Mouse (Mus musculus): ENCODE data around the gene Cyp2u1. TPM values are rescaled to one million over a fixed set of nuclear protein-coding genes. Genes with fewer than 3 reads are reported as not detected.

The Cyp2u1 gene
- total RNA-seq, 2 experiments from 2014 or later = 13.5 to 28.2 TPM

- no peak for DNase-seq (ENCODE audit: low spot score in 2 of 2)
Observed at GRCm38 (mm10) chr3:131259392-131259965, 43.5 kb downstream of the Cyp2u1 start.

DNA sequence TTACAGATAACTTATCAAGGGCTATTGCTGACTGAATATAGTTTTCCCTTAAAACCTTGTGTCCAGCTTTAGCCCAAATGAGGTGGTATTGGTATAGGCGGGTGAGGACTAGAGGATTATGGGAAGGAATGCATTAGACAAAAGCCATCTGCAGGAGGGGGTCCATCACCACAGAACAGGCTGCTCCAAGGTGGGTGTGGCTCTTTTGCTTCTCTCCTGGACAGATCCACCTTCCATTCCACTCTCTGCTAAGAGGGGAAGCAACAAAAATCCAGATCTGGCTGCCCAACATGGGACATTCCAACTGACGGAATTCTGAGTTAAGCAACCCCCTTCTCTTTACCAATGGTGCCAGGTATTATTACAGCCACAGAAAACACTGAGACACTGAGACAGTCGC lies 44.1 kb downstream of the Cyp2u1 start:
- no peak for DNase-seq (ENCODE audit: low spot score in 2 of 2)

DNA sequence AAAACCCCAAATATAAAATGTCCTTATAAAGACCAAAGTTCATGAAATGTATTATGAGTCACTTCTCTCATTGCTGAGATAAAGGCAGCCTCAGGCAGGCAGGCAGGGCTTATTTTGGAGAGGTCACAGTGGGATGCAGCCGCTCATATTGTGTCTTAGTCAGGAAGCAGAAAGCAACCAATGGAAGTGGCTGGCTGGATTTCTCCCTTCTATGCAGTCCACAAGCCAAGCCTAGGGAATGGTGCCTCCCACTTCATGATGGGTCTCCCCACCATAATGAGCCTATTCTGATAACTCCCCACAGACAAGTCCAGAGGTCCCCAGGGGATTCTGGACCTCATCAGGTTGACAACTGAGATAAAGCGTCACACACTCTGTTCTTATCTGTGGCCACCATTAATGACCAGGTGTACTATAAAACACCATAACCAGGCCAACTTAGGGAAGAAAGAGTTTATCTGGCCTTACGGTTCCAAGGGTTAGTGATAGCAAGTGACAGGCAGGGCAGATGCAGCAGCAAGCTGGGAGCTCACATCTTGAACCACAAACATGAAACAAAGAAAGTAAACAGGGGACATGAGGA lies 47.5 kb downstream of the Cyp2u1 start:
- DNase-seq (ENCODE audit: low spot score in 2 of 2) = no peak

- DNase-seq (ENCODE audit: low spot score in 2 of 2) = no peak
Observed at GRCm38 (mm10) chr3:131254991-131255390, 48.0 kb downstream of the Cyp2u1 start.

DNA sequence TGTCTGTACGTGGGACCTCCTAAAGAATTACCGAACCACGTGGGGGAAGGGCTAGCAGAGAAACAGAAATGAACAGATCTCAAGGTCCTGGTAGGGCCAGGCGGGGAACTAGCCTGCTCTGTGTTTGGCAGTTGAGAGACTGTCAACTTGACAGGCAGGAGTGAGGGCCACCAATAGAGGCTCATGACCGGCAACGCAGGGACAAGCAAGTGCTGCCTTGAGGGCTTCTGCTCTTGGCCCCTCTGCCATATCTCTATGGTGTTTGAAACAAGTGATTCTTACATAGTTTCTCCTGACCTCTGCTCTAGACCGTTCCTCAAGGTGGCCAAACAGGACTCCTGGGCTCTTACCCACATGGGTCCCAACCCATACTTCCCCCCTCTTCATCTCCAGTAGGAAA lies 51.4 kb downstream of the Cyp2u1 start:
- DNase-seq (ENCODE audit: low spot score in 2 of 2) = no peak

- DNase-seq (ENCODE audit: low spot score in 2 of 2) = no peak
Observed at GRCm38 (mm10) chr3:131250978-131251377, 52.0 kb downstream of the Cyp2u1 start.

DNA sequence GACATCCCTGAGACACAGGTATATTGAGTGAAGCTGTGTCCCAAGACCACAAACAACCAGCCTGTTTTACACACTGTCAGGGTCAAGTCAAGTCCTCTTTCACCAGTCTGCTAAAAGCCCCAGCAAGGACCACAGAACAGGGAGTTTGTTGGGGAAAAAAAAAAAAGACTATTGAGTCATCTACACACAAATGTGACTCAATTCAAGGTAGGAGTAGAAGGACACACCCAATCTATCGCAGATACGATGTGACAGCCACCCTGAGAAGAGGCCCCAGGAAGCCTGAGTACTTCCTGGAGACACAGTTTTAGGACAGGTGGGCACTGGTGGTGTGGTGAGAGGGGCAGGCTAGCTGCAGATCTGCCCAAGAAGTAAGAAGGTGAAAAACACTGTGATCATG lies 52.7 kb downstream of the Cyp2u1 start:
- DNase-seq (ENCODE audit: low spot score in 2 of 2) = no peak

DNA sequence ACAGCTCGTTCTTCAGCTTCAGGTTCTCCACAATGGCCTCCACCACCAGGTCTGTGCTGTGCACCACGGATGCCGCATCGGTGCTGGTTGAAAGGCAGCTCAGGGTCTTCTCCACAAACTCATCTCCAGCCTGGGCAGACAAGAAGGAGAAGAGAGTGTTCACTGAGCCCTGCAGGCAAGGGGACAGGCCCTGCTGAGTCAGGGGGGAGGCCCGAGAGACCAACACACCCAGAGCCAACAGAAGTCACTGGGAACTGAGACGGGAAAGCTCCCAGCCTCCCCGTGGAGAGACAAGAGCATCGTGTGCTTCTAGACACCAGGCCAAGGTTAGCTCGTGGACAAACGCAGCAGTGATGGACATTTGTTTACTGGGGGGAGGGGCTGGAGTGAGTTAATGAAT lies 54.6 kb downstream of the Cyp2u1 start:
- DNase-seq (ENCODE audit: low spot score in 2 of 2) = no peak

GRCm38 (mm10) chr3:131247851-131248250 lies 55.2 kb downstream of the Cyp2u1 start:
- no peak for DNase-seq (ENCODE audit: low spot score in 2 of 2)

- DNase-seq (ENCODE audit: low spot score in 2 of 2) = no peak
Observed at GRCm38 (mm10) chr3:131247447-131247846, 55.6 kb downstream of the Cyp2u1 start.

- peak in 1 of 2 experiments; percentile 44 for DNase-seq (ENCODE audit: low spot score in 2 of 2)
Observed at GRCm38 (mm10) chr3:131246579-131247046, 56.4 kb downstream of the Cyp2u1 start.

DNA sequence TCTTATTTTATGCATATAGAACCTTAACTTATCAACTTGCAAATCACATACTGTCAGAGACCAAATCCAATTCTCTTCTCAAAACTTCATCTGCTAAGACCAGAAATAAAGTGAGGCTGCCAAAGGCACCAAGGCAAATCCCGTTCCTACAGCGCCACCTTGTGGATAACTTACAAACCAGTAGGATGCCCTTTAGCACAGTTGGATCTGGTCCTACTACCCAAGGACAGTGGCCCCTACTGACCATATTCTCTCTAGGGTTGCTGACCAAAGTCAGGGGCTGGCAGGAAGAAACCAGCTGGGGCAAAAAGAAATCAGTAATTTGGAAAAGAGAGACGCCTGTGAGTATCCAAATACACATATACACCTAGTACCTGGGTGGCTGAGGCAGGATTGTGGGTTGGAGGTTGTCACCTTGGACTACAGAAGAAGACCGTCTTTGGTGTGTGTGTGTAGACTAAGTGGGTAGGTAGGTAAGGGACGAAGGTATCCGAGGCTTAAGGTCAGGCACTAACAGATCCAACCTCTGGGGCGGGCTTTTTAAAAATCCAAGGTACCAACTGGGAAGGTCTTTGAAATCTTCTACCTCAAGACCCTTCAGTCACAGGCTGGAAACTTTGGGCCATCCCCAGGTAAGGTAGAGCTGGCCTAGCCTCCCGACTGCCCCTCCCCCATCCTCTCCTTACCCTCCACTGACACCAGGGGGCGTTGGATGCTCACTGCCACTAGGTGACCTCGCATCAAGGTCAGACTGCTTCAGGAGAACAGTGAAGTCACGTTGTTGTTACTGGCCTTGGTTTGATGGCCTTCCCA lies 57.1 kb downstream of the Cyp2u1 start:
- DNase-seq (ENCODE audit: low spot score in 2 of 2) = peak; percentile 70 to 71

Other genes with a start within 250 kb of the Cyp2u1 start
- gene Lef1, start 192.8 kb downstream of the Cyp2u1 start, total RNA-seq (2021) = 10 to 100 TPM in 1 of 2 experiments, 1 to 10 TPM in 1; 7.3 to 10.1 TPM
- gene Hadh, start 31.1 kb downstream of the Cyp2u1 start, total RNA-seq (2021) = 100 to 1,000 TPM; 469 to 611 TPM
- gene Sgms2, start 188.2 kb upstream of the Cyp2u1 start, total RNA-seq (2021) = 1 to 10 TPM; 3.9 to 6.6 TPM